17 mouse cellular contexts compared by ENCODE assay signal in the genomic region with DNA sequence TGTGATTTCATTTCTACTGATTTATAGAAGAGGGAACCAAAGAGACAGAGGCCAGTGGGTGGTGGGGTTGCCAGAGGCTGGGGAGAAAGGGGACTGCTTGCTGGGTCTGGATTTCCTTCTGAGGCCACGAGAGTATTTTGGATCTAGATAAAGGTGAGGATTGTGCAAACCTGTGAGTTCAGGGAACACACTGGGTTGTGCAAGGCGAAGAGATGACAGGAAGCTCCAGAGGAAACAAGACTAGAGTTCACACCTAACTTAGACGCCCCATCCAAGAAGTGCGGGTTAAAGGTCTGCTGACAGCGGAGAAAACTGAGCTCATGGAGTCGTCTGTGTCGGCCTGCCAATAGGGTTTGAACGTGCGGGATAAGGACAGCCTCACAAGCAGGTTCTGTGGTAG.
"Had no signal": no experiment of that assay in that cellular context is flagged by ENCODE, and none has a peak within 500 bp of the region (broad histone marks: within the 10 kb centered on the region; RNA-seq: fewer than 3 reads in every experiment).

No protein-coding gene starts in this region.

- DNase-seq: kidney, adult 8-10 months; kidney, postnatal 36 days; layer of hippocampus, adult 9-11 months; layer of hippocampus, postnatal 36 days; lung, postnatal 4 days; right cerebral cortex, postnatal 4 days; spleen, adult 18-20 months; thymus, adult 18-20 months; thymus, postnatal 14 days had no signal

- H3K4me2 ChIP-seq: limb, embryonic 15.5 days; liver, embryonic 15.5 days; midbrain, embryonic 11.5 days; midbrain, embryonic 15.5 days; neural tube, embryonic 12.5 days had no signal

- H3K27me3 ChIP-seq: limb, embryonic 15.5 days; liver, embryonic 15.5 days; midbrain, embryonic 15.5 days; neural tube, embryonic 12.5 days had no signal

- H3K4me1 ChIP-seq: midbrain, embryonic 15.5 days had no signal

- ATAC-seq: hindbrain, postnatal 0 days; midbrain, embryonic 15.5 days had no signal

- H3K9me3 ChIP-seq: limb, embryonic 15.5 days; liver, embryonic 15.5 days; midbrain, embryonic 15.5 days; neural tube, embryonic 12.5 days had no signal

- H3K27ac ChIP-seq: hindbrain, postnatal 0 days; kidney, postnatal 0 days; limb, embryonic 15.5 days; liver, embryonic 15.5 days; midbrain, embryonic 15.5 days; neural tube, embryonic 12.5 days had no signal

- H3K9ac ChIP-seq: limb, embryonic 15.5 days; liver, embryonic 15.5 days; midbrain, embryonic 15.5 days; neural tube, embryonic 12.5 days had no signal

- H3K4me3 ChIP-seq: limb, embryonic 15.5 days; liver, embryonic 15.5 days; megakaryocyte, embryonic 14.5 days; midbrain, embryonic 15.5 days; neural tube, embryonic 12.5 days had no signal

- H3K36me3 ChIP-seq: limb, embryonic 15.5 days; liver, embryonic 15.5 days; midbrain, embryonic 15.5 days; neural tube, embryonic 12.5 days had no signal
